Comparison of ENCODE assay signal across 8 mouse cellular contexts in the genomic region with DNA sequence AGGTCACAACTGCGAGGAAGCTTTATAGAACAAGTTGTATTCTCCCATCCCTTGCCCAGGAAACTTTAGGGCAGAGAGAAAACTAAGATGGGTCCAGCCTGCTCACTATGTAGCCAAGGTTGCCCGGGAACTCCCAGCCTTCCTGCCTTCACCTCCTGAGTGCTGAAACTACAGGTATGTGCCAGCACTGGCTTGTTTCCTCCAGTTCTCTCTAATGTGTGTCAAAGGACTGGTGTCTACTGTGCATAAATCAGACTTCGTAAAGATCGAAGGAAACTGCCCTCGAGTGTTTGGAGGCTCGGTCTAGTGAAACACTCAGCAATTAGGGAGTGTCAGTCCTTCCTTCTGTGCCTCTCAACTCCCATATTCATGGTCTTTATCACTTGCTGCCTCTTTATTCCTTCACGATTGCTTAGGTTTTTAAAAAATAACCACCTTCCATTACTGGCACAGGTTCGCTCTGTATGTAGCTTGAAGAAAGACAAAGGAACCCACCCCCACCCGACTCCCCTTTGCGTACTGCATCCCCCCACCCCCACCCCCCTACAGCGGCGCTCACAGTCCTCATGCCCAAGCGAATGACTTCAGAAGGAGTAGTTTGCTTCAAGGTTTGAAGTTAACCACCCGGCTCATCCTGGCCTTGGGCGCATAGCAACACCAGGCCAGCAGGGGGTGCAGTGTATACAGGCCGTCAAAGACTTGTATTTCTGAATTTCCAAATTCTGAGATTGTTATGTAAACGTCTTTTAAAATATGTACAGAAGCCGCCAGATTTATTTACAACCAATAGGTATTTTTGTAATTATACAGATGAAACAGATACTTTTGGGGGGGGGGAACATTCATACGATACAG. TPM values are rescaled to one million over a fixed set of nuclear protein-coding genes. Genes with fewer than 3 reads are reported as not detected.
DNase-seq lines count a peak whose midpoint lies in the region; ATAC-seq and TF ChIP-seq lines count a peak whose summit lies in the region.

No protein-coding gene starts in this region.

- no peaks in the 10 kb centered on the region for H3K27me3 ChIP-seq in MEL (ENCODE audit: control insufficient read depth in 1 of 2, insufficient read depth in 2 of 2, low read length in 2 of 2)
- no peaks in the 10 kb centered on the region for H3K27me3 ChIP-seq in hindbrain, embryonic 13.5 days

- no peak overlapping the region for H3K9ac ChIP-seq in MEL (ENCODE audit: control insufficient read depth, low read depth, low read length, poor library complexity, severe bottlenecking)
- H3K9ac ChIP-seq in hindbrain, embryonic 13.5 days: no peak overlapping the region

- H3K4me2 ChIP-seq in hindbrain, embryonic 13.5 days: peak overlapping the region; percentile 74

- H3K36me3 ChIP-seq in MEL (ENCODE audit: control insufficient read depth in 1 of 2, insufficient read depth in 2 of 2, low read length in 2 of 2): no peaks in the 10 kb centered on the region
- H3K36me3 ChIP-seq in hindbrain, embryonic 13.5 days: no peaks in the 10 kb centered on the region

- no peak overlapping the region for H3K4me3 ChIP-seq in MEL (ENCODE audit: control insufficient read depth in 1 of 2, insufficient read depth in 1 of 2, low read depth in 2 of 2, low read length in 2 of 2)
- peak overlapping the region; percentile 41 for H3K4me3 ChIP-seq in hindbrain, embryonic 13.5 days

- H3K9me3 ChIP-seq in MEL (replicated peaks; ENCODE audit: insufficient read depth, low read length): no peaks in the 10 kb centered on the region
- no peaks in the 10 kb centered on the region for H3K9me3 ChIP-seq in hindbrain, embryonic 13.5 days

- peak; percentile 47 to 71 (median 64) for TF ChIP-seq CTCF in MEL (IDR thresholded peaks at IDR 0.05 in 2 of 3, conservative IDR thresholded peaks at IDR 0.05 in 1 of 3; ENCODE audit: control insufficient read depth in 1 of 3, insufficient read depth in 1 of 3, low read depth in 2 of 3, low read length in 3 of 3, poor library complexity in 1 of 3, severe bottlenecking in 1 of 3)

- peak; percentile 18 for ATAC-seq in hindbrain, embryonic 13.5 days (ENCODE audit: low FRiP score)

- no peak for TF ChIP-seq EP300 in MEL (IDR thresholded peaks at IDR 0.05; ENCODE audit: low read depth in 1 of 2, low read length in 2 of 2)

- peaks cover 0 to 4% of the 10 kb centered on the region in 2 experiments; a peak in 2 of 4 replicates for H3K4me1 ChIP-seq in MEL (ENCODE audit: control insufficient read depth in 1 of 2, insufficient read depth in 2 of 2, low read length in 2 of 2)
- H3K4me1 ChIP-seq in hindbrain, embryonic 13.5 days (replicated peaks): peaks cover 14% of the 10 kb centered on the region

- no peaks in the 10 kb centered on the region for H3K79me2 ChIP-seq in MEL (ENCODE audit: control insufficient read depth, insufficient read depth, low read length, poor library complexity)

- TF ChIP-seq POLR2A in MEL (IDR thresholded peaks at IDR 0.05; ENCODE audit: control insufficient read depth in 1 of 2, insufficient read depth in 1 of 2, low read depth in 1 of 2, low read length in 2 of 2, poor library complexity in 1 of 2): no peak

- DNase-seq in MEL (ENCODE audit: low read depth, low spot score): peak; percentile 62
- DNase-seq in cerebellum, adult 18-20 months: peak; percentile 84 to 88
- DNase-seq in frontal cortex, postnatal 14 days (ENCODE audit: low spot score in 2 of 2): peak; percentile 74 to 86
- peak; percentile 73 for DNase-seq in layer of hippocampus, postnatal 36 days
- peak; percentile 74 for DNase-seq in lung, postnatal 25 days (ENCODE audit: low spot score)
- DNase-seq in retina, postnatal 1 day: peak; percentile 79
- peak; percentile 93 for DNase-seq in thymus, postnatal 4 days

- no peak overlapping the region for H3K27ac ChIP-seq in MEL (ENCODE audit: control insufficient read depth, low read depth, low read length)
- H3K27ac ChIP-seq in hindbrain, embryonic 13.5 days: no peak overlapping the region

- 34% methylated on average over 19 of the region's 19 CpGs for WGBS in hindbrain, embryonic 13.5 days

- TF ChIP-seq RAD21 in MEL (IDR thresholded peaks at IDR 0.05; ENCODE audit: low read depth, low read length): peak; percentile 54

TF ChIP-seq in MEL, 35 proteins besides CTCF, POLR2A, EP300 and RAD21:
- TF ChIP-seq SMC3 (IDR thresholded peaks at IDR 0.05; ENCODE audit: low read depth, low read length) (peak; percentile 55), POLR2AphosphoS5 (IDR thresholded peaks at IDR 0.05; ENCODE audit: borderline replicate concordance, low read depth, low read length) (no peak), ZC3H11A (IDR thresholded peaks at IDR 0.05; ENCODE audit: low read depth, low read length) (peak; percentile 27; the same call in 1 of the 2 replicates)
TF ChIP-seq in MEL: peak in this region for 2.

RNA-seq across cellular contexts. Expression of gene BC035947, which starts 24.6 kb away (rescaled TPM):
- total RNA-seq in MEL (2012; rRNA removed): not detected in 2 replicates
- not detected for polyA plus RNA-seq in MEL (2012; ENCODE audit: insufficient read depth in 1 of 2, insufficient read length in 2 of 2, low read depth in 1 of 2, low replicate concordance in 2 of 2, missing spikeins in 1 of 2)
- polyA plus RNA-seq in hindbrain, embryonic 13.5 days (2015; fragmentation: Nextera tagmentation; extraction: Ambion mirVana): 0.82 and 0.87 TPM in 2 replicates
- total RNA-seq in layer of hippocampus, postnatal 36 days (2021): under 1 TPM; 0.25 to 0.60 TPM

RNA-seq across cellular contexts. Expression of gene Mogat1, which starts 25.7 kb away (rescaled TPM):
- total RNA-seq in MEL (2012; rRNA removed): not detected in 2 replicates
- polyA plus RNA-seq in MEL (2012; ENCODE audit: insufficient read depth in 1 of 2, insufficient read length in 2 of 2, low read depth in 1 of 2, low replicate concordance in 2 of 2, missing spikeins in 1 of 2): not detected
- 0.79 TPM in 1 of 2 replicates, not detected in the other for polyA plus RNA-seq in hindbrain, embryonic 13.5 days (2015; fragmentation: Nextera tagmentation; extraction: Ambion mirVana)
- total RNA-seq in layer of hippocampus, postnatal 36 days (2021): not detected

RNA-seq across cellular contexts. Expression of gene Farsb, which starts 47.8 kb away (rescaled TPM):
- total RNA-seq in MEL (2012; rRNA removed): 113 and 119 TPM in 2 replicates
- 100 to 1,000 TPM; 122 to 154 TPM for polyA plus RNA-seq in MEL (2012; ENCODE audit: insufficient read depth in 1 of 2, insufficient read length in 2 of 2, low read depth in 1 of 2, low replicate concordance in 2 of 2, missing spikeins in 1 of 2)
- polyA plus RNA-seq in hindbrain, embryonic 13.5 days (2015; fragmentation: Nextera tagmentation; extraction: Ambion mirVana): 143 and 144 TPM in 2 replicates
- total RNA-seq in layer of hippocampus, postnatal 36 days (2021): 10 to 100 TPM; 70.0 to 71.8 TPM
